Mouse (Mus musculus) limb, embryonic 11.5 days (tissue): Measurements from ENCODE around the gene 1700022I11Rik. TPM values are rescaled to one million over a fixed set of nuclear protein-coding genes. Genes with fewer than 3 reads are reported as not detected.
A peak's percentile ranks its signal among the peaks of the same experiment; 100 is the strongest.
"Not testable (repeated sequence)": the region's sequence is repeated elsewhere in the genome, so short reads cannot be mapped to it uniquely, and the experiment has no call there.

ENCODE experiments used
- ATAC-seq: fragments of 200-750 bp; cut with Nextera tagmentation; 2 replicates; pipeline ENCODE4 v1.8.0; 2017; ENCODE audit warnings: low read depth; ENCODE audit not compliant: insufficient number of reproducible peaks, low FRiP score, low TSS enrichment
- DNase-seq: peaks from one replicate; pipeline ENCODE4 v3.0.0-alpha.2; 2015; ENCODE audit warnings: low spot score
- H3K27ac ChIP-seq: fragments of 300-500 bp; sonication (generic); replicated peaks from 2 replicates; pipeline ENCODE4 v1.5.1; 2014; ENCODE audit warnings: low read depth, mild to moderate bottlenecking, low read length
- H3K27me3 ChIP-seq: fragments of 300-500 bp; sonication (generic); 2 replicates; pipeline ENCODE4 v1.6.1; 2014; ENCODE audit warnings: mild to moderate bottlenecking, low read length, mixed read lengths; ENCODE audit not compliant: control insufficient read depth, insufficient read depth
- H3K36me3 ChIP-seq: fragments of 300-500 bp; sonication (generic); 2 replicates; pipeline ENCODE4 v1.6.1; 2014; ENCODE audit warnings: mild to moderate bottlenecking, low read length, moderate library complexity, mixed read lengths; ENCODE audit not compliant: control insufficient read depth, insufficient read depth
- H3K4me1 ChIP-seq: fragments of 300-500 bp; sonication (generic); 2 replicates; pipeline ENCODE4 v1.6.1; 2014; ENCODE audit warnings: low read length, mixed read lengths; ENCODE audit not compliant: control insufficient read depth, insufficient read depth
- H3K4me2 ChIP-seq: fragments of 300-500 bp; sonication (generic); 2 replicates; pipeline ENCODE4 v1.6.1; 2014; ENCODE audit warnings: low read depth, mild to moderate bottlenecking, moderate library complexity; ENCODE audit not compliant: severe bottlenecking
- H3K4me3 ChIP-seq: fragments of 300-500 bp; sonication (generic); 2 replicates; pipeline ENCODE4 v1.5.1; 2014; ENCODE audit warnings: low read depth, low read length
- H3K9ac ChIP-seq: fragments of 300-500 bp; sonication (generic); 2 replicates; pipeline ENCODE4 v1.6.1; 2014; ENCODE audit warnings: mild to moderate bottlenecking, low read length
- H3K9me3 ChIP-seq: fragments of 300-500 bp; sonication (generic); 2 replicates; pipeline ENCODE4 v1.6.1; 2016; ENCODE audit warnings: low read length; ENCODE audit not compliant: control insufficient read depth
- WGBS: fragments of 180-500 bp; shearing (Covaris S2); extraction: QIAGEN DNeasy Blood & Tissue Kit; methylation state at CpG from one replicate; pipeline ENCODE4 v1.1.7; 2014; 5-methylcytosine and 5-hydroxymethylcytosine counted together
- polyA plus RNA-seq: library from polyadenylated mRNA; unstranded; fragments of >200 nt; fragmentation: Nextera tagmentation; extraction: Ambion mirVana; gene quantifications from 2 replicates; pipeline ENCODE4 v1.2.1, GENCODE M21; 2014

1700022I11Rik gene
- polyA plus RNA-seq, 1 experiment from 2014 or later, result 0.56 TPM

DNA sequence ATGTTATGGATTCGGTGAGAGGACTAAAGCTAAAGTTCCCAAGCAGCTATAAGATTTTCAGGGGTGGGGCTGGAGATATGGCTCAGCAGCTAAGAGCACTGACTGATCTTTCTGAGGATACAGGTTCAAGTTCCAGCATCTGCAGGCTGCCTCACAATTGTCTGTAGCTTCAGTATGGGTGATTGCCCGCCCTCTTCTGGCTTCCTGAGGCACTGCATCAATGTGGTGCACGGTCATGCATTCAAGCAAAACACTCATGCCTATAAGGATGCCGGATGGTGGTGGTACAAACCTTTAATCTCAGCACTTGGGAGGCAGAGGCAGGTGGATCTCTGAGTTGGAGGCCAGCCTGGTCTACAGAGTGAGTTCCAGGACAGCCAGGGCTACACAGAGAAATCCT lies 7.8 kb upstream of the 1700022I11Rik start:
- 36% methylated on average over 4 of the region's 4 CpGs for WGBS

DNA sequence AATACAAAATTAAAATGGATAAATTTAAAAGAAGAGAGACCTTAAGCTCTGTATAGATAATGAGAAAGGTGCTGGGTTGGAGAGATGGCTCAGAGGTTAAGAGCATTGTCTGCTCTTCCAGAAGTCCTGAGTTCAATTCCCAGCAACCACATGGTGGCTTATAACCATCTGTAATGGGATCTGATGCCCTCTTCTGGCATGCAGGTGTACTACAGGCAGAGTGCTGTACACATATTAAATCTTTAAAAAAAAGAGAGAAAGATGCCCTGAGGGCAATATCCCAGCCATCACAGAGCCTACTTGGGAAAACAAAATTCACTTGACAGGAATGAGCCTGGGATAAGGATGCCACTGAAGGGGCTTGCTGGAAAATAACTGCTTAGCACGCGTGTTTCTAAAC lies 5.9 kb upstream of the 1700022I11Rik start:
- H3K4me1 ChIP-seq, result no peaks in the 10 kb centered on the region
- H3K27ac ChIP-seq, result no peak overlapping the region
- DNase-seq (no peak), ATAC-seq (no peak)
- WGBS, result 91% methylated on average over 2 of the region's 2 CpGs
- no peak overlapping the region for H3K9ac ChIP-seq
- no peak overlapping the region for H3K4me2 ChIP-seq
- no peaks in the 10 kb centered on the region for H3K9me3 ChIP-seq
- no peaks in the 10 kb centered on the region for H3K36me3 ChIP-seq
- no peak overlapping the region for H3K4me3 ChIP-seq
- no peaks in the 10 kb centered on the region for H3K27me3 ChIP-seq

More for the DNA sequence above, 7.8 kb upstream of the 1700022I11Rik start:
- H3K36me3 ChIP-seq, result no peaks in the 10 kb centered on the region; the same call in 1 of the 2 replicates
- H3K27ac ChIP-seq, result no peak overlapping the region
- H3K27me3 ChIP-seq, result no peaks in the 10 kb centered on the region
- DNase-seq, result peak; percentile 62
- no peaks in the 10 kb centered on the region for H3K9me3 ChIP-seq
- no peak overlapping the region for H3K4me3 ChIP-seq
- no peak for ATAC-seq
- no peak overlapping the region for H3K9ac ChIP-seq
- H3K4me1 ChIP-seq, result no peaks in the 10 kb centered on the region
- H3K4me2 ChIP-seq, result no peak overlapping the region

DNA sequence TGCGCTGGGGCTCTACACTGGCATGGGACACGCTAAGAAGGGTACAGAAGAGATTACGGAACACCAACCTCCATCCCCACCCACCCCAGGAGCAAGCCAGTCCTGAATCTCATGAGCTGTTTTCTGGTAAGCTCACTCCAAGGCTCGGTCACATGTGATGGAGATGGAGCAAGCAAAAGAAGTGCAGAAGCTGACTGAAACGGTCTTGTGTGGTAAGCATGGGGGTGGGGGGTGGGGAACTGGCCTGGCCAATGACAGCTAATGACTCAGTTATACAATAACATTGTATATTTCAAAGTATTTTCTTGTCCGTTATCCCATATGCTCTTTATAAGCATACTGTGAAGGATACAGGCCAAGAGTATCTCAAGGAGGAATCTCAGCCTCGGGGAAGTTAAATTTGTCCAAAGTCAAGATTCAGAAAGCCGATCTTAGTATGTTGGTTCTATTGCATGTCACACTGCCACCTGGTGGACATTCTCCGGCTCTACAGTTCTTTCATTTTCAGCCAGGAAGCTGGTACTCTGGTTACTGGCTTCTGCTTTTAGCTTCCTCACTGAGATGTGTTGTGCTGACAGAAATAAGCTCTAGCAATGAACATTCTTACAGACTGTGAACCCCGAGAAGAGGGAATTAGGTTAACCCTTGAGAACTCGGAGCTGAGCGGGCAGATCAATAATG lies 4.2 kb upstream of the 1700022I11Rik start:
- Histone ChIP-seq H3K9ac (no peak overlapping the region), H3K4me2 (peak overlapping the region; percentile 24; the same call in 1 of the 2 replicates), H3K36me3 (no peaks in the 10 kb centered on the region), H3K4me3 (no peak overlapping the region), H3K27me3 (no peaks in the 10 kb centered on the region), H3K9me3 (no peaks in the 10 kb centered on the region), H3K4me1 (no peaks in the 10 kb centered on the region), H3K27ac (no peak overlapping the region)
- DNase-seq (peak; percentile 71), ATAC-seq (no peak; the same call in 1 of the 2 replicates)
- WGBS, result 14% methylated on average over 12 of the region's 12 CpGs

DNA sequence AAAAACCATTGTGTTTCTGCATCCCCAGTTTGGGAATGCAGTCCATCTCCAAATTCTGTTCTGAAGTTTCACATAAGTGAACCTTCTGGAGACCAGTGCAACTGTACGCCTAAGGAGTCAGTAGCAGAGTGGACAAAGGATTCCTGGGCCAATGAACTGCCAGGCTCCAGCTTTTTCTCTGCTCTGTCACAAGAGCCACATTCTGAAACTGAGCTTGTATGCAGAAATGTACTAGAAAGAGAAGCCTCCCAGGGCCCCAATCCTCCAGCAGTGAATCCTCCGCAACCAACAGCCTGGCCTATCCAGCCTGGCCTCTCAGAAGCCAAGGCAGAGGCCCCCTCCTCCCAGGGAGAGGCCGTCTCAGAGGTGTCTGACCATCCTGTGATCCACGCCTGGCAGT lies 3.5 kb downstream of the 1700022I11Rik start:
- Histone ChIP-seq H3K27me3 (no peaks in the 10 kb centered on the region), H3K4me1 (no peaks in the 10 kb centered on the region), H3K9ac (no peak overlapping the region), H3K27ac (no peak overlapping the region), H3K4me3 (no peak overlapping the region), H3K36me3 (no peaks in the 10 kb centered on the region), H3K9me3 (no peaks in the 10 kb centered on the region), H3K4me2 (no peak overlapping the region)
- 62% methylated on average over 4 of the region's 4 CpGs for WGBS
- no peak for DNase-seq
- no peak for ATAC-seq

DNA sequence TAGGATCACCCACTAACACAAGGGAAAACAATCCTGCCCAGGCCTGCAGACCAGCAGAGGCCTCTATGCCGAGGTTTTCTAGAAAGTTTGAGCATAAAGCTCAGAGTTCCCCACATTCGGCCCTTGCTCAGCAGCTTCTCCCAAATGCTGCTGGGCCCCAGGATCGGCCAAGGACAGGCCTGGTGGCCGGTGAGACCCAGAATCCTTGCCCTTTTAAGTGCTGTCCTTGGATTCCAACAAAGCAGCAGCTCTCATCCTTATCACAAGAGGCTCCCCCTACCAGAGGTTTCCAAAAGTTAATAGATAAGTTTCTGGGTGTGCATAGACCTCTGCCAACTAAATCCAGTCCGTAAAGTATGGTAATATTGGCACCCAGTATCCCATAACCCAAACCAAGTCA lies 4.5 kb downstream of the 1700022I11Rik start:
- DNase-seq (no peak), ATAC-seq (no peak)
- no peak overlapping the region for H3K4me3 ChIP-seq
- no peak overlapping the region for H3K4me2 ChIP-seq
- 86% methylated on average over 5 of the region's 5 CpGs for WGBS
- H3K9ac ChIP-seq, result no peak overlapping the region
- H3K4me1 ChIP-seq, result no peaks in the 10 kb centered on the region
- no peak overlapping the region for H3K27ac ChIP-seq
- H3K36me3 ChIP-seq, result peaks cover 2% of the 10 kb centered on the region; the same call in 1 of the 2 replicates
- no peaks in the 10 kb centered on the region for H3K27me3 ChIP-seq
- H3K9me3 ChIP-seq, result no peaks in the 10 kb centered on the region

DNA sequence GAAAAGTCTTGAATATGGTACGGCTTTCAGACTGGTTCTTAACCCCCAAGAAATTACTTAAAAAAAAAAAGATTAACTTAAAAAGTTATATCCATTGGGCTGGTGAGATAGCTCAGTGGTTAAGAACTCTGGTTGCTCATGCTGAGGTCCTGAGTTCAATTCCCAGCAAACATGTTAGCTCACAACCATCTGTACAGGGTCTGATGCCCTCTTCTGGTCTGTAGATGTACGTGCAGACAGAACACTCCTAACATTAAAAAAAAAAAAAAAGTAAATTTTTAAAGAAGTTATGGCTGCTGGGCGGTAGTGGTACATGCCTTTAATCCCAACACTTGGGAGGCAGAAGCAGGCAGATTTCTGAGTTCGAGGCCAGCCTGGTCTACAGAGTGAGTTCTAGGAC lies 8.7 kb downstream of the 1700022I11Rik start:
- no peaks in the 10 kb centered on the region for H3K9me3 ChIP-seq
- no peak overlapping the region for H3K4me3 ChIP-seq
- no peaks in the 10 kb centered on the region for H3K27me3 ChIP-seq
- H3K9ac ChIP-seq, result no peak overlapping the region
- no peaks in the 10 kb centered on the region for H3K4me1 ChIP-seq
- DNase-seq, result no peak
- 91% methylated on average over 4 of the region's 4 CpGs for WGBS
- ATAC-seq, result no peak
- H3K27ac ChIP-seq, result no peak overlapping the region
- no peak overlapping the region for H3K4me2 ChIP-seq
- H3K36me3 ChIP-seq, result peaks cover 6% of the 10 kb centered on the region

DNA sequence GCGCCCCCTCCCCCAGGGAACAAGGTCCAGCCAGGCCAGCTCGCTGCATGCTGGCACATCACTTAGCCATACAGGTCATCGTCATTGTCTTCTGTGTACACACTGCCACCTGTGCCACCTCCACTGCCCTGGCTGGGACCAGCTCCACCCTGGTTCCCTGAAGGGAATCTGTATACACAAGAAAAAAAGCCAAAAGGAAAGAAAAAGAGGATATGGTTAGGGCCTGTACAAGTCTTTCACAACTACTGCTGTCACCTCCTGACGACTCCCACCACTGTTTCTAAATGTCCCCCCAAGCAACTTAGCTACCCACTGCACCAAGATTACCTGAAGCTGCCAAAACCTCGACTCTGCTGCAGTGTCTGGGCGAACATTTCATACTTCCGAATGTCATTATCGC lies 11.1 kb downstream of the 1700022I11Rik start:
- not testable (repeated sequence) for H3K9ac ChIP-seq, H3K4me1 ChIP-seq, H3K27me3 ChIP-seq, H3K4me3 ChIP-seq, DNase-seq, ATAC-seq, H3K27ac ChIP-seq, H3K9me3 ChIP-seq, H3K4me2 ChIP-seq
- 85% methylated on average over 7 of the region's 8 CpGs for WGBS
- H3K36me3 ChIP-seq, result peaks cover 12% of the 10 kb centered on the region

DNA sequence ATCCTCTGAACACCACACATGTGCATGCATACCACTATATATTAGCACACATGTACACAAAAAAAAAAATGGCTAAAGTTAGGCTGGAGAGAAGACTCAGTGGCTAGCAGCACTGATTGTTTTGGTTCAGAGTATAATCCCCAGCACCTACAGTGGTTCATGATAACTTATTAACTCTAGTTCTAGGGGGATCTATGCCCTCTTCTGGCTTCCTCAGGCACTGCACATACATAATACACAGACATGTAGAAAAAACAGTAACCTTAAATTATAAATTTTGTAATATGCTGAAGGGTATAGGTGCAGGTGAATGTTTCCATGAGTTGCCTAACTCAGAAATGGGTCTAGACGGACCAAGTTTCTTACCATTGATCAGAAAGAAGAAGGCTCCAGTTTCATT lies 18.9 kb downstream of the 1700022I11Rik start:
- no peak for ATAC-seq
- no peak for DNase-seq
- no peak overlapping the region for H3K4me2 ChIP-seq
- no peak overlapping the region for H3K9ac ChIP-seq
- 82% methylated on average over 1 of the region's 1 CpGs for whole genome bisulfite sequencing
- no peaks in the 10 kb centered on the region for H3K9me3 ChIP-seq
- H3K4me1 ChIP-seq, result no peaks in the 10 kb centered on the region
- no peak overlapping the region for H3K4me3 ChIP-seq
- no peaks in the 10 kb centered on the region for H3K27me3 ChIP-seq
- H3K36me3 ChIP-seq, result peaks cover 36% of the 10 kb centered on the region
- no peak overlapping the region for H3K27ac ChIP-seq

DNA sequence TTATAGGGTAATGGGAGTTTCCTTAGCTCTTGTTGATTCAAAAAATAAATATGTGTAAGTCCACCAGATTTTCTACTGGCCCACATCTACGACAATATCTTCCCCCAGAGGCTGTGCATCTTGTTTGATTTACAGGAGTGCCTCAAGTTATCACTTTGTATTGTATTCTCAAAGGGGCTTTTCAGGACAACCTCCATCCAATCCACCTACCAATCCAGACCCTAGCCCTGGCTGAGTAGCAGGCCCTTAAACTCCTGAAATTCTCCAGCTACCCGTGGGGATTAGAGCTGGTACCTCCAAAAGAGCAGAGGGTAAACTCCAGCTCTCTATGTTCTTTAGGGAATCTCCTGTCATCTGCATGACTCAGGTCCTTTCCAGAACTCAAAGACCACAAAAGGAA lies 28.6 kb downstream of the 1700022I11Rik start:
- ATAC-seq (no peak), DNase-seq (no peak)
- H3K36me3 ChIP-seq, result peaks cover 6% of the 10 kb centered on the region
- H3K4me3 ChIP-seq, result no peak overlapping the region; the same call in 1 of the 2 replicates
- peaks cover 2% of the 10 kb centered on the region; the same call in 1 of the 2 replicates for H3K4me1 ChIP-seq
- peak overlapping the region; percentile 82; the same call in 1 of the 2 replicates for H3K4me2 ChIP-seq
- no peaks in the 10 kb centered on the region for H3K9me3 ChIP-seq
- H3K27ac ChIP-seq, result no peak overlapping the region
- WGBS, result 89% methylated on average over 2 of the region's 2 CpGs
- no peaks in the 10 kb centered on the region for H3K27me3 ChIP-seq
- H3K9ac ChIP-seq, result no peak overlapping the region
